Mouse (Mus musculus): ENCODE data around the gene S100a9.

Gene S100a9

GRCm38 (mm10) chr3:90648981-90649380 is 46.5 kb downstream of the S100a9 start:
- TF ChIP-seq NANOG (IDR thresholded peaks at IDR 0.05; ENCODE audit: borderline replicate concordance, low read length), result no peak
- no peak for TF ChIP-seq POU5F1 (IDR thresholded peaks at IDR 0.05; ENCODE audit: borderline replicate concordance, low read length)
- TF ChIP-seq CTCF (conservative IDR thresholded peaks at IDR 0.05; ENCODE audit: low read length), result no peak
- 0 out of 2 replicates have a peak, but pooled peaks cover 3% of the 10 kb centered on the region for H3K27me3 ChIP-seq (ENCODE audit: insufficient read depth, low read length)
- no peaks in the 10 kb centered on the region for H3K9me3 ChIP-seq (ENCODE audit: low read length)
- no peak overlapping the region for H3K4me3 ChIP-seq (replicated peaks; ENCODE audit: low read length)
- no peaks in the 10 kb centered on the region for H3K4me1 ChIP-seq (replicated peaks; ENCODE audit: low read depth, low read length)
- no peaks in the 10 kb centered on the region for H3K36me3 ChIP-seq (ENCODE audit: insufficient read depth, low read length)

- 0 out of 2 replicates have a peak, but pooled peaks cover 4% of the 10 kb centered on the region for H3K9me3 ChIP-seq (ENCODE audit: low read length)
- peaks cover 3% of the 10 kb centered on the region; the same call in 1 of the 2 replicates for H3K4me1 ChIP-seq (replicated peaks; ENCODE audit: low read depth, low read length)
- no peak overlapping the region for H3K4me3 ChIP-seq (replicated peaks; ENCODE audit: low read length)
- no peaks in the 10 kb centered on the region for H3K36me3 ChIP-seq (ENCODE audit: insufficient read depth, low read length)
- TF ChIP-seq CTCF (conservative IDR thresholded peaks at IDR 0.05; ENCODE audit: low read length), result no peak
- TF ChIP-seq NANOG (IDR thresholded peaks at IDR 0.05; ENCODE audit: borderline replicate concordance, low read length), result no peak
- TF ChIP-seq POU5F1 (IDR thresholded peaks at IDR 0.05; ENCODE audit: borderline replicate concordance, low read length), result no peak
- H3K27me3 ChIP-seq (ENCODE audit: insufficient read depth, low read length), result 0 out of 2 replicates have a peak, but pooled peaks cover 3% of the 10 kb centered on the region
Observed at GRCm38 (mm10) chr3:90647291-90647690, 48.2 kb downstream of the S100a9 start.

DNA sequence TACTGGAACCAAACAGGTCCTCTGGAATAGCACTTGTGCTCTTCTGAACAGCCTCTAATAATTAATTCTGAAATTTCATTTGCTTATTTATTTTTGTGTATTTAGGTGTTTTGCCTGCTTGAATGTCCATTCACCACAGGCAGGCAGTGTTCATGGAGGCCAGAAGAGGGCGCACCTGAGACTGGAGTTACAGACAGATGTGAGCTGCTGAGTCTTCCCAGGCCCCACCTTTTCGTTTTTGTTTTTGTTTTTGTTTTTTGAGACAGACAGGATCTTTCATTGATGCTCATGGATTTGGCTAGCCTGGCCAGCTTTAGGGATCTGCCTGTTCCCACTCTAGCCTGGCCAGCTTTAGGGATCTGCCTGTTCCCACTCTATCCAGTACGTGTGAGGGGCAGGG is 51.3 kb downstream of the S100a9 start:
- 0 out of 2 replicates have a peak, but pooled peaks cover 4% of the 10 kb centered on the region for H3K9me3 ChIP-seq (ENCODE audit: low read length)
- H3K4me1 ChIP-seq (replicated peaks; ENCODE audit: low read depth, low read length), result peaks cover 3% of the 10 kb centered on the region; the same call in 1 of the 2 replicates
- H3K36me3 ChIP-seq (ENCODE audit: insufficient read depth, low read length), result no peaks in the 10 kb centered on the region
- no peak overlapping the region for H3K4me3 ChIP-seq (replicated peaks; ENCODE audit: low read length)
- no peaks in the 10 kb centered on the region for H3K27me3 ChIP-seq (ENCODE audit: insufficient read depth, low read length)
- TF ChIP-seq POU5F1 (IDR thresholded peaks at IDR 0.05; ENCODE audit: borderline replicate concordance, low read length), result no peak
- peak; percentile 53 for TF ChIP-seq CTCF (conservative IDR thresholded peaks at IDR 0.05; ENCODE audit: low read length)
- no peak for TF ChIP-seq NANOG (IDR thresholded peaks at IDR 0.05; ENCODE audit: borderline replicate concordance, low read length)

All from E14TG2a.4 (cell line).